Comparison of ENCODE assay signal across 8 mouse cellular contexts in genomic region chr10:69452180-69452977, GRCm38 (mm10). TPM values are rescaled to one million over a fixed set of nuclear protein-coding genes. Genes with fewer than 3 reads are reported as not detected.
DNase-seq lines count a peak whose midpoint lies in the region; ATAC-seq and TF ChIP-seq lines count a peak whose summit lies in the region.

No protein-coding gene starts in this region.

- WGBS in heart, postnatal 0 days, result 53% methylated on average over 9 of the region's 9 CpGs
- WGBS in large intestine, adult 2 months, result 43% methylated on average over 9 of the region's 9 CpGs

- CTCF ChIA-PET in Patski (lab: Charles Lee), result interaction anchor here (0.6 to 4.1 kb wide), 12 partner anchors 8 to 215 kb away, joined by 3 to 45 read pairs (median 4); no protein-coding TSS in a partner anchor

- no peaks in the 10 kb centered on the region for H3K4me1 ChIP-seq in heart, postnatal 0 days (ENCODE audit: control insufficient read depth, insufficient read depth)

- H3K9ac ChIP-seq in heart, postnatal 0 days (replicated peaks; ENCODE audit: low read depth, low read length), result no peak overlapping the region

- H3K4me3 ChIP-seq in heart, postnatal 0 days (ENCODE audit: low read depth, low read length), result no peak overlapping the region

- in situ Hi-C loops in Patski (cut with MboI; ENCODE audit: low pct_unique_long_range_greater_than_20kb), result loop anchor here (5.0 kb wide), 2 partner anchors 200 to 395 kb away; no protein-coding TSS in a partner anchor

- ATAC-seq in Patski, result no peak
- ATAC-seq in common myeloid progenitor, adult 5-6 weeks (replicated peaks; ENCODE audit: low read depth, poor library complexity, severe bottlenecking), result peak; percentile 62; the same call in 1 of the 2 replicates
- ATAC-seq in heart, postnatal 0 days (ENCODE audit: insufficient read depth, low read depth), result no peak
- ATAC-seq in megakaryocyte-erythroid progenitor cell, adult 5-6 weeks (replicated peaks; ENCODE audit: low FRiP score, low TSS enrichment, poor library complexity, severe bottlenecking), result no peak

- peak; percentile 80 for TF ChIP-seq CTCF in Patski (IDR thresholded peaks at IDR 0.05)
- TF ChIP-seq CTCF in heart, postnatal 0 days (IDR thresholded peaks at IDR 0.05; ENCODE audit: low read depth), result peak; percentile 80

- DNase-seq in B cell, adult 2 months, result peak; percentile 12
- no peak for DNase-seq in Patski (ENCODE audit: low read depth, low spot score)
- DNase-seq in heart, postnatal 0 days (ENCODE audit: low spot score), result peak; percentile 46
- peak; percentile 14 for DNase-seq in large intestine, adult 2 months (ENCODE audit: low read depth, low spot score)
- peak; percentile 77 for DNase-seq in lung, postnatal 14 days
- DNase-seq in right cerebral cortex, postnatal 36 days (ENCODE audit: low spot score in 2 of 2), result peak; percentile 35 to 51

- H3K36me3 ChIP-seq in heart, postnatal 0 days (replicated peaks; ENCODE audit: control insufficient read depth, insufficient read depth, low read length), result no peaks in the 10 kb centered on the region

- POLR2A ChIA-PET in Patski (lab: Charles Lee), result no interaction called here

- no peak overlapping the region for H3K4me2 ChIP-seq in heart, postnatal 0 days (ENCODE audit: low read depth, low read length)

- no peak overlapping the region for H3K27ac ChIP-seq in heart, postnatal 0 days (ENCODE audit: low read depth)

- H3K27me3 ChIP-seq in Patski, result no peaks in the 10 kb centered on the region
- H3K27me3 ChIP-seq in heart, postnatal 0 days (ENCODE audit: control insufficient read depth, insufficient read depth, low read length), result no peaks in the 10 kb centered on the region

- H3K9me3 ChIP-seq in heart, postnatal 0 days (replicated peaks; ENCODE audit: control insufficient read depth, low read length), result no peaks in the 10 kb centered on the region

- TF ChIP-seq EP300 in heart, postnatal 0 days (IDR thresholded peaks at IDR 0.05; ENCODE audit: low read depth), result no peak

RNA-seq across cellular contexts. Expression of gene Ank3, which starts 53.8 kb away (rescaled TPM):
- polyA plus RNA-seq in Patski (2021), result 83.2 TPM
- 0.50 and 1.2 TPM in 2 replicates for total RNA-seq in common myeloid progenitor, adult 5-6 weeks (2017)
- 64.7 and 92.0 TPM in 2 replicates for total RNA-seq in heart, postnatal 0 days (2014; rRNA removed; ENCODE audit: low replicate concordance)
- polyA plus RNA-seq in heart, postnatal 0 days (2015; fragmentation: Nextera tagmentation; extraction: Ambion mirVana), result 23.4 and 23.8 TPM in 2 replicates
- 5.1 and 11.4 TPM in 2 replicates for polyA plus RNA-seq in large intestine, adult 2 months (2012; rRNA removed)
- total RNA-seq in megakaryocyte-erythroid progenitor cell, adult 5-6 weeks (2014; fragmentation: Nextera tagmentation), result not detected in 2 replicates
- 0.09 and 0.19 TPM in 2 replicates for total RNA-seq in megakaryocyte-erythroid progenitor cell, adult 5-6 weeks (2017)

Comparison
In these comparisons a context has a peak if more than half of its experiments do, and no peak if none do; other contexts are left out.
1. RNA of gene Ank3, which starts 53.8 kb away (total RNA-seq): 64.7 to 92.0 TPM in heart, postnatal 0 days; 0.50 to 1.2 TPM in common myeloid progenitor, adult 5-6 weeks and 0.09 to 0.19 TPM in megakaryocyte-erythroid progenitor cell, adult 5-6 weeks; every median in the first group is over 10 times any median in the second.